8 mouse cellular contexts compared by ENCODE assay signal in the genomic region with DNA sequence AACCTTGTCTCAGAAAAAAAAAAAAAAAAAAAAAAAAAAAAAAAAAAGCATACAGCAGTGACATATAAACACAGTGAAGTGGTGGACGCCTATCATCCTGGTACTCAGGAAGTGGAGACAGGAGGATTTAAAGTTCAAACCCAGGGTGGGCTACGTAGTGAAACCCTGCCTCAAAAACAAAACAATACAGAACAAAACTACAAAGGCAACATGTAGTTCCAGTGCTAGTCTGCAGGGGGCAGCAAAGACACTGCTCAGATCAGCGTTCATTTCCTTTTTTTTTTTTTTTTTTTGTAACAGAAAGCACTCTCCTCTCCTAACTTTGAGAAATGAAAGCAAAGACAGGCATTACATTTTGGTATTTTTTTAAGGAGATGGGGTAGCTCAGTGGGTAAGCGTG.
DNase-seq lines count a peak whose midpoint lies in the region; ATAC-seq lines count a peak whose summit lies in the region.

No protein-coding gene starts in this region.

- peak; percentile 41 for ATAC-seq in inflammation-experienced regulatory T-cells, adult 6 months

- peak; percentile 32 for DNase-seq in gastrocnemius, adult 18-20 months (ENCODE audit: low spot score)
- DNase-seq in gastrocnemius, postnatal 25 days, result no peak
- DNase-seq in 416B (ENCODE audit: low read depth), result peak; percentile 58
- DNase-seq in adrenal gland, adult 2 months, result peak; percentile 25
- peak; percentile 53 for DNase-seq in embryo, embryonic 11.5 days (ENCODE audit: low read depth, low spot score)
- DNase-seq in lung, adult 18-20 months, result peak; percentile 7 to 25
- DNase-seq in right cerebral cortex, postnatal 36 days (ENCODE audit: low spot score in 2 of 2), result peak; percentile 3 to 6
